Mouse (Mus musculus) CD8-positive naive resting alpha-beta T cell, adult 2 months (primary cell): ENCODE results near the gene Znrf4.

ENCODE experiments used
- DNase-seq, 2 experiments: peaks; one replicate each; pipeline ENCODE4 v3.0.0; 2022; ENCODE audit warnings: low read depth in 2 of 2, low spot score in 2 of 2

Znrf4 gene

GRCm38 (mm10) chr17:56468870-56469269 is 43.4 kb downstream of the Znrf4 start:
- no peak for DNase-seq

- DNase-seq, result no peak
Observed at GRCm38 (mm10) chr17:56468380-56468779, 43.9 kb downstream of the Znrf4 start.

GRCm38 (mm10) chr17:56467456-56467884 is 44.8 kb downstream of the Znrf4 start:
- no peak for DNase-seq

- DNase-seq, result no peak
Observed at GRCm38 (mm10) chr17:56466747-56467146, 45.5 kb downstream of the Znrf4 start.

GRCm38 (mm10) chr17:56464817-56465216 is 47.4 kb downstream of the Znrf4 start:
- no peak for DNase-seq

DNA sequence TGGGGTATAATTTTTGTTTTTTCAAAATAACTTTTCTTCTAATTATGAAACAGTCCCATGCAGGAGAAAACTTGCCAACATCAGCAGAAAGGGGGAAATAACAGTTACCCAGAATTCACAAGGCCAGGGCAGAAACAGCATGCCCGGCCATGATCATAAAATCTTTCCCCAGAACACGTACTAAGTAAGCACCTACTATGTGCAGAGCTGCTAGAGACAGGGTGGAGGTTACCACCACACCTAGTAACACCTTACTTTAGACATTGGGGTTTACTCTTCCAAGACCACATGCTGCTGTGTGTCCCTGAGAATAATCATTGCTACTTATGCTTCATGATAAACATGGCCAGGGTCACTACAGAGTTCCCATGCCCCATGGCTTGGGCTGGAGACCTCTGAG is 47.9 kb downstream of the Znrf4 start:
- no peak for DNase-seq

DNA sequence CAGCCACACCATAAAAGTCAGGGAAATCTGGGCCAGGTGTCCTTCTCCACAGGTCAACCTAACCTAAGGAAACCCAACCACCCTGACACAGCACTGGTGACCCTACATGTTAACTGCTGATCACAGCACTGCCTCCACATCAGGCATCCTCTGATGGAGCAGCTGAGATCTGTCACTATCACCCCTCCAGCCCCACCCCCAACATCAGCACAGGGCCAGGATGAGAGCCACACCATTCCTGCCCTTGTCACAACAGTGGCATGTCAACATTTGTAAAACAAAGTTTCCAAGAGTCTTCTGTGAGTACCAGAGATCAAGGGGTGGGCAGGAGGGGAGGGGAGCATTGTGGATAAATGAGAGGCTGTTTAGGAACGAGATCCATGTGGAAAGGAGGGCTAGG is 48.7 kb downstream of the Znrf4 start:
- no peak for DNase-seq

- DNase-seq, result no peak
Observed at GRCm38 (mm10) chr17:56462835-56463455, 49.3 kb downstream of the Znrf4 start.

GRCm38 (mm10) chr17:56461771-56462743 is 50.2 kb downstream of the Znrf4 start:
- peak; percentile 86 to 93 for DNase-seq
